Mouse (Mus musculus): ENCODE measurements around the gene Pepd.
"Not testable (repeated sequence)": the region's sequence is repeated elsewhere in the genome, so short reads cannot be mapped to it uniquely, and the experiment has no call there.

The Pepd gene

DNA sequence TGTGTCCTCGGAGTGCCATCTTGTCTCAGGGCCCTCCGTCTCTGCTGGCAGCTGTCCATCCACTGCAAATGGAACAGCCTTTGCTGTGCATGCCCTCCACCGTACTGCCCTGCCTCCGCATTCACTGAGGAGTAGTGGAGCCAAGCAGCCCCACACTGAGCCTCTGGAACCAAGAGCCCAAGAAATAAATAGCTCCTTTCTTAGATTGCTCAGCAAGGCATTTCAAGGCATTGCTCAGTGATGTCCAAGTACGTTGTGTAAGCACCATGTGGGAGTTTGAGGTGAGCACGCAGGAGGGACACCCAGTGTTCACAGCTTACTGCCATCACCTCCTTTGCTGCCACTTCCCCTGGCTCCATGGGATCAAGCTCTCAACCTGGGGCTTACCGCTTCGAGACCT is 20.5 kb downstream of the Pepd start:
- in situ Hi-C loops (cut with MboI, MseI): no loop called here

GRCm38 (mm10) chr7:34933142-34933541 is 21.0 kb downstream of the Pepd start:
- in situ Hi-C loops (cut with MboI, MseI): no loop called here

- in situ Hi-C loops (cut with MboI, MseI): no loop called here
Measured at GRCm38 (mm10) chr7:34936347-34936746, 24.2 kb downstream of the Pepd start.

DNA sequence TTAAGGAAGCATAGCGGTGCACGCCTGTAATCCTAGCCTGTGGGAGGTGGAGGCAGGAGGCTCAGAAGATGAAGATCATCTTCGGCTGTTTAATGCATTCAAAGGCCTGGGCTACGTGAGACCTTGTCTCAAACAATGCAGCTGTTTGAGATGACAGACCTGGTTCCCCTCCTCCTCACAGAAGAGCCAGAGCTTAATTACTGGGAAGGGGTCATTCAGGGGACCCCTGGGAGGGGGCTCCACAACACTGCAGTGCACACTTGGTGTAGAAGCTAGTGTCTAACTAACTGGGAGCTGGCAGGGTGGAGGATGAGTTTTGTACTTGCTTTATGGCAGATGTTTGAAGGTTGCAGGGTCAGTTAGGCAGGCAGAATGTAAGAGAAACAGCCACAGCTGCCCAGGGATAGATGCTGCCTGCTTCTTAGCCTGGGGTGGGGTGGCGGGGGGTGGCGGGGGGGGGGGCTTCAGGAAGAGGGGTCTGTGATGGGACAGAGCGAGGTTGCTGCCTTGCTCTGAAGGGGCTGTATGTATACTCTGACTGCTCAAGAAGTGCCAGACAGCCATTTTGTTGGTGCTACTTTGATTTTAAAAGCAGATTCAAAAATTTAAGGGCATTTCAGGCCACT is 26.6 kb downstream of the Pepd start:
- in situ Hi-C loops (cut with MboI, MseI): no loop called here

- in situ Hi-C loops (cut with MboI, MseI): no loop called here
Measured at GRCm38 (mm10) chr7:34939262-34939951, 27.2 kb downstream of the Pepd start.

GRCm38 (mm10) chr7:34939952-34940312 is 27.8 kb downstream of the Pepd start:
- in situ Hi-C loops (cut with MboI, MseI): no loop called here

DNA sequence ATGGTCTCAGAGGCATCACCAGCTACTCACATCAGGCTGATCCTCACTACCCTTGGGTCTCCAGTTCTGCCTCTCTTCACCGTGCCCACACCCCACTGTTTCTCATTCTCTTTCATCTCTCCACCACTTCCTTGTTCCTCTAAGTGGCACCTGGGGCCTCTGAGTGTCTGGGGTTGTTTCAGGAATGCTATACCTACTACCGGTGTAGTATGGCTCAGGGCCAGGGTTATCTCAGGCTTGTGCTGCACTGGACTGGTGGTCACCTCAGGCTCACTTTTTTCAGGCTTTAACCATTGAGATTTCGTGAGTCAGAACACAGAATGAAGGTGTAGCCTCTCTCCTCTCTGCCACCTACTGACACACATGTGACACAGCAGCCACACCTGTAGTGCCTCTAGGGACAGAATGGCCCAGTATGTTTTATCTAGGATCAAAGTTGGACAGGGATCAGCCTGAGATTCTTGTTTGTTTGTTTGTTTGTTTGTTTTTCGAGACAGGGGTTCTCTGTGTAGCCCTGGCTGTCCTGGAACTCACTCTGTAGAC is 31.5 kb downstream of the Pepd start:
- in situ Hi-C loops (cut with MboI, MseI): no loop called here

DNA sequence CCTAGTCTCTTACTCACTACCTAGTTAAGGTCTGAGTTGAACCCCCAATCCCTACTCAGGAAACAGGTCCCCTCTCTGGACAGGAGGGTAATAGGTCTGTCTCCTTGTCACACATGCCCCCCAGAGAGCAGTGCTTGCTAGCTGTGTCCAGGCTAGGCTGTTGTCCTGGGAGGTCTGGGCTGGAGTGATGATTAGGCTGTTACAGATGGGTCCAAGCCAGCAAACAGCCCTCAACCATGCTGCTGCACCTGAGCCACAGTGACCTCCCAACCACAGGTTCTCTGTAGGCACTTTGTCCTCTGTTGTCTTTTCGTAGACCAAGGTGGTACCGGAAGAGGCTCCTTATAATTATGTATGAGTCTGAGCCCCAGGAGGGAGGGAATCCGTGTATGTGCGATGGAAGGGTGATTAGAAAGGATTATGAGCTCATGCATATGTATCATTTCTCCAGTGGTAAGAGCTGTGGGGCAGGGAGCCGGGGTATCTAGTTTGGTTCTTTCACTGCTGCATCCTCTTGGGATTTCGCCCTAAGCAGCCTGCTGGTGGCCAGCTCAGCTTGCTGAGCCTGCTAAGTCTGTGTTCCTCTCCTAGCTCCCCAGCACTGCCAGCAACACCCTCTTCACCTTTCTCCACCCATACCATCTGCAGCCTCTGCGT is 34.2 kb downstream of the Pepd start:
- in situ Hi-C loops (cut with MboI, MseI): no loop called here

- in situ Hi-C loops (cut with MboI, MseI): no loop called here
Measured at GRCm38 (mm10) chr7:34954548-34954947, 42.4 kb downstream of the Pepd start.

GRCm38 (mm10) chr7:34955295-34955694 is 43.1 kb downstream of the Pepd start:
- in situ Hi-C loops (cut with MboI, MseI): no loop called here

- in situ Hi-C loops (cut with MboI, MseI): no loop called here
Measured at GRCm38 (mm10) chr7:34957138-34957537, 45.0 kb downstream of the Pepd start.

GRCm38 (mm10) chr7:34963889-34964645 is 51.9 kb downstream of the Pepd start:
- in situ Hi-C loops (cut with MboI, MseI): no loop called here

DNA sequence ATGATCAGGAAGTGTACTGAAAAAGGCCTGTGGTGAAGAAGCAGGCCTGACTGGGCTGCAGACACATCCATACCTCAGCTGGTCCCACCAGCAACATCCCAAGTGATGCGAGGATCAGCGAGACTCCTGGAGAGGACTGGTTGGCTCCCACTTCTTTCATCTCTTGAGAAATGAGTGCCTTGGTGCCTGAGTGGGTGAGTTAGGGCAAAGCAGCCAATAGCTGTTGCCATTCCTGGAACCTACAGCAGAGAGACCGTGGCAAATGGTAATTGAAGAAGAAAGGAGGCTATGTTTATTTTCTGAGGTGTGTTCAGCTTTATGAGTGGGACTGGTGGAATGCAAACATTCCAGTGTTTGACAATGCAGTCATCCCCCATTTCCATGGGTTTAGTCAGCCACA is 55.2 kb downstream of the Pepd start:
- in situ Hi-C loops (cut with MboI, MseI): no loop called here

GRCm38 (mm10) chr7:34968749-34969433 is 56.7 kb downstream of the Pepd start:
- in situ Hi-C loops (cut with MboI, MseI): no loop called here

- in situ Hi-C loops (cut with MboI, MseI): no loop called here
Measured at GRCm38 (mm10) chr7:34971826-34972225, 59.6 kb downstream of the Pepd start.

- in situ Hi-C loops (cut with MboI, MseI): no loop called here
Measured at GRCm38 (mm10) chr7:34972990-34973440, 60.8 kb downstream of the Pepd start.

DNA sequence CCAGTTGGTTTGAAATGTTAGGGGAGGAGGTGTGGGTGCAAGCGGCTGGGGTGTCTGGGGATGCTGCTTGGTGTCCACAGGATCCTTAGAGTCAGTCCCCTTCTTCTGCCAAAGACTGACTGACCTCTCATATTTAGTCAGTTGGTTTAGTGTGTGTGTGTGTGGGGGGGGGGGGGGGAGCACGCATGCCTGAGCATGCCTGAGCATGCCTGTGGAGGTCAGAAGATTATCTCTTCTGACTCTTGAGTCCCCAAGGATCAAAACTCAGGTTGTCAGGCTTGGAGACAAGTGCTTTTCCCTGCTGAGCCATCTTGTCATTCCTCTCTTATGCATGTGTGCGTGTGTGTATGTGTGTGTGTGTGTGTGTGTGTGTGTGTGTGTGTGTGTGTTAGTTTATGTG is 61.7 kb downstream of the Pepd start:
- in situ Hi-C loops (cut with MboI, MseI): no loop called here

GRCm38 (mm10) chr7:34975913-34976312 is 63.7 kb downstream of the Pepd start:
- in situ Hi-C loops (cut with MboI, MseI): loop anchor here (5.0 kb wide), 1 partner anchor 724 kb away; the partner anchor contains the start of gene Gm6096

DNA sequence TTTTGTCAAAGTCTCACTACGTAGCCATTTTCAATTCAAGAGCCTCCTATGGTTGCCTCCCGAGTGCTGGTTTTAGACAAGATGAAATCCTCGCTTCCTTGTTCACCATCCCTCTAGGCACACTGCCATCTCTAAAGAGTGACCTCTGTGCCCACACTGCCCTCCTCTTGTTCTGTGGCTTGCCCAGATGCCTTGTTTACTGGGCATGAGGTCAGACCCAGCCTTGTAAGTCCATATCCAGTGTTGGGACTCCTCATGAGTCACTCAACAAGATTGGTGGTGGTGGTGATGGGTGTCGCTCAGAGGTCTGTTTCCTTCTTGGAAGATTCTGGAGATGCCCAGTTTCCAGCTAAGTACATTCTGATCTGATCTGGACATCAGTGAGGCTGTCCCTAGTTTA is 65.2 kb downstream of the Pepd start:
- in situ Hi-C loops (cut with MboI, MseI): loop anchor here (5.0 kb wide), 1 partner anchor 725 kb away; the partner anchor contains the start of gene Gm6096

DNA sequence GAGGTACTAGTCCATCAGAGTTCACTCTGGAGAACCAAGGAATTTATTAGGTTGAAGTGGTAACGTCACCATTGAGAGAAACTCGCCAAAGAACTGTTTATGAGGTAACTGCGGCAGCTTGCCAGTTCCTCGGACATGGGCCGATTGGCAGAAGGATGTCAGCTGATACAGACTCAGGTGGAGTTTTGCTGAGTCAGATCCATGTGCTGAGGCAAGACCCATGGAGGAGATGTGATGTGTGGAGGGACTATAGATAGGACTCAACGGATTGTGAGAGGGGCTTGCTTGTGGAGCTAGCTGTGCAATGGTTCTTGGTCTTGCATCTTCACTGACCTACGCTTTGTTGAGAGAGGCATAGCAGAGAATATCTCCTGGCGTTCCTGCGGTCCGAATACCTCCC is 69.6 kb downstream of the Pepd start:
- in situ Hi-C loops (cut with MboI, MseI): no loop called here

DNA sequence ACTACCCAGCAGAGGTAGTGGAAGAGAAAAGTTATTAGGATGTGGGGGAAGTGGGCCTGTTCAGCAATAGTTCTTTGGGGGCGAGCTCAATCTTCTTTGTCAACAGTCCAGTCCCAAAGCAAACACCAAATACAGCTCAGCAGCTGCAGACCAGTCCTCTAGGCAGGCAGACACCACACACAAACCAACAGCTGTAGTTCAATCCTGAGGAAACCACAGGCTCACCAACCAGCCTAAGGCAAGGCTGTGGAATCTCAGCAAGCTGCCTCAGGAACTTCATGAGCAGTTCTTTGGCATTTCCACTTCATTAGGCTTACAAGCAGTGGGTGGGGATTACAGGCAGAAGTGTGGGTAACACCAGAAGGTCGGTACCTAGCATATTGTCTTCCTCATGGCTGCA is 70.2 kb downstream of the Pepd start:
- in situ Hi-C loops (cut with MboI, MseI): not testable (repeated sequence)

Data from regulatory T cell (primary cell).